Mouse (Mus musculus) right cerebral cortex, postnatal 10 days (tissue): ENCODE data around the gene Znrf2.
"Not testable (repeated sequence)": the region's sequence is repeated elsewhere in the genome, so short reads cannot be mapped to it uniquely, and the experiment has no call there.

Experiments
- DNase-seq, 2 experiments: peaks; one replicate each; pipeline ENCODE4 v3.0.0; 2021; ENCODE audit warnings: low spot score in 2 of 2

Znrf2 gene

DNA sequence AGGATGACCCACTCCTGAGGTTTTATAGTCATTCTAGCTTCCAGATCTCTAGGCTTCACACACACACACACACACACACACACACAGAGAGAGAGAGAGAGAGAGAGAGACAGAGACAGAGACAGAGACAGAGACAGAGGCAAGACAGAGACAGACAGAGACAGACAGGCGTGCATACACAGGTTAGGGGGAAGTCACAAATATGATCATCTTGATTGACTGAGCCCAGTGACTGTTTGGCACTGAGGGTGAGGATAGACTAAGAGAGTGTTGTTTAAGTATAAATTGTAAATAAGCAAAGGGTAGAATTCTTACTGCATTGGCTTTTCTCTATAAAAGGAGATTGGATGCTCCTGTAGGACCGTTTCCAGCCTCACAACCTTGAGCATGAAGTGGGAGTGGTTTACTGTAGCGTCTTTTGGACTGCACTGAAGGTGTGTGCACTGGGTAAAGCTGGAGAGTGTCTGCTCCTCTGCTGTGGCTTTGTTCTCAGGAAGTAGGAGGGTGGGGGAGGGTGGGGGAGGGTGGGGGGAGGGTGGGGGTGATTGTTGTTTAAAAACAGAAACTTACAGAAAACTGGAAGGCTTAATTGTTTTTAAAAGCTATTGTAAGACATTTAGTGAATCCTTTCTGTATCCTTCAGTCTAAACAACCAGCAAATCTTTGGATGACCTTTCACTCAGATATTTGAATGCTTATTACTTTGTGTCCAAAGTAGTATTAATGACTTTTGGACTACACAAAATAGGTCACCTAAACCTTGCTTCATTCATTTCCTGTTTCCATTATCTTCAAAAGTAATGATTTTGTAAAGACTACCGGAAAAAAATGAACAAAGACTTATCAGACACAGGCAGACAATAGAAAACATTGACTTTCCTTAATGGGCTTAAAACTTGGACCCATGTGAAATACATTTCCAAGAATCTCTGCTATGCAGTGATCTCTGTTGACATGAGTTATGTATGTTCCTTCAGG, 32.8 kb downstream of the Znrf2 start:
- no peak for DNase-seq

DNA sequence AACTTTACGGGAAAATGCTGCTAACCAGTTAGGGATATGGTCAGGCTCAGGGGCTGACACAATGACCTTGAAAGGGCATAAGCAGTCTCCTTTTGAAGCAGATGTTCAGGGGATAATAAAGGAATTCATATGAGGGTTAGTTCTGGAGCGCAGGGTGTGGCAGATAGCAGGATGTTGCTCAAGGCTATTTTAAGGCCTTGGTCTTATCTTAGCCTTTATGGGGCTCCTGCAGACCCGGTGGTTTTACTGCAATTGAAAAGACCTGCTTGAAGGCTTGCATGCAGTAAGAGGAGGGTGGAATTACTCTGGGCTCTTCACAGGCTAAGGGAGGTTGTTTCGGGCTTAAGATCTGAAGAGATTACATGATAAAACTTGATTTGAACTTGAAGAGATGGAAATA, 35.1 kb downstream of the Znrf2 start:
- DNase-seq, result no peak

DNA sequence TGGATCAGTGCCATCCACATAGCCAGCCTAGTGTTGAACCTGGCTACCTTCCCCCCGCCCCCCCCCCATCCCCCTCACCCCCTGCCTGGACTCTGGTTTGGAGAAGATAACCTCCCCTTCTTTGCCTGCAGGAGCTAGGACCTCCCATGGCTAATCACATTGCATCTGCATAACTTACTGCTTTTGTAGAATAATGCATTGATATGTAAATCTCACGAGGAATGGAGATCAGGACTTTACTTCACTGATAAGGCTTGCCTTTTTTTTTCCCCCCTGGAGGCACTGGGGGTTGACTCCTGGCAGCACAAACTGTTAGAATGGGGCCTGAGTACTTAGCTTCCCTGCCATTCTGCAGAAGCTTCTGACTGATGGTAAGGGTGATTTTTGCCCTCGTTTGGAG, 36.0 kb downstream of the Znrf2 start:
- DNase-seq, result no peak

DNA sequence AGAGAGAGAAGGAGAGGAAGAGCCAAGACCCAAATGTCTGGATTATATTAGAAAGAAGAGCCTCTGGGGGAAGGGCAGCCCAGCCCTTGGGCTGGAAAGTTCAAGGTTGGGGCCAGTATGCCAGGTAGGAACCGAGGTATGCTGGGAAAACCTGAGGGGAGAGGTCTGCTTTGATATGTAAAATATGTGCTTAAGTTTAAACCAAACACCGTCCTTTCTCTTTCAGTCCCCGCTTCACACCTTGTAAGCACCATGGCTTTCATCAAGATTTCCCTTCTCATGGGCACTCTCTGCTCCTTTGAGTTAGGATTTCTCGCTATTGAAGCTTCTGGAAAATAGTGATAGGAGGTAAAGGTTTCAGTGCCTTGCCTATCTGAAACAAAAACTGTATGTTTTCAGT, 38.1 kb downstream of the Znrf2 start:
- DNase-seq, result no peak

DNA sequence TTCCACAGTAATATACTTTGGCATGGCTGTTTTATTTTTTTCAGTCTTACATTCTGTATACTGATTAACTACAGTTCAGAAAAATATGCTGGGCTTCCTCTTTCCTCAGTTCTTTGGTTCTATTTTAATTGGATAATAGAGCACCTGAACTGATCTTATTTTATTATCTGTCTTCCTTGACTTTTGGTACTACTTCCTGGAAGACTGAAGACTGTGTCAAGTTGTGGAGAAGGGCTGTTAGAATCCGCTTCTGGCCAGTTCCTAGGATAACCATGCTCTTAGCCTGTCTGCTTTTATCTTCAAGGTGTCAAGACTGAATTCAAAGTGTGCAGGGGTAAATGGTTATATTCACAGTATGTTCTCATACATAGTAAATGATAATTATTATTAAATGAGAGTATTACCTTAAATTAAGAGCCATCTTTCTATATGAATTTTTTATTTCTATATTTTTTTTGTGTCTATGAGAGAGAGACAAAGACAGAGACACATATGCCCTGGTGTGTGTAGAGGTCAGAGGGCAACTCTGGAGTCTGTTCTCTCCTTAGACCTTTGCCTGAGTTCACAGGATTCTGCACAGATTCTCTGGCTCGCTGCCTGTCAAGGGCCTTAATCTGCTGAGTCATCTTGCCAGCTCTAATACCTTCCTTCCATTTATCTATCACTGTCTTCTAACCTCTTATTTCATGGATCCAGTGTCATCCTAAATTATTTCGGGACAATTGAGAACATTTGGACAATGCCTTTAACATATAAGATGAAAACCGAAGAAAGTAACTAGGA, 39.3 kb downstream of the Znrf2 start:
- DNase-seq, result no peak

- not testable (repeated sequence) for DNase-seq
Observed at GRCm38 (mm10) chr6:54859159-54859558, 42.4 kb downstream of the Znrf2 start.

DNA sequence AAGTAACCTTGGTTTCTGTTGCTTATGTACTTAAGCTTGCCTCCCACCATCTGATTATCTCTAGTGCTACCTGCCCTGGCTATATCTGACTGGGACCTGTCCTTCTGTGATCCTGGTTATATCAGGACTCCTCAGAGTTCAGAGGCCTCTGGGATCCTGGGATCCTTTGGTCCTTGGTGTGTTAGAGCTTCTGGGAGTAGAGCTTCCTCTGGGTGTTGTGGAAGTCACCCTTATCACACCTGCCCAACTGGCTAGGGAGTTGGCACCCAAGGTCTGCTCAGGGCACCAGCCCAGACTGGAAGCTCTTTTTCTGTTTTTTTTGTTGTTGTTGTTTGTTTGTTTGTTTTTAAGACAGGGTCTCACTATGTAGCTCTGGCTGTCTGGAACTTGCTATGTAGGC, 43.5 kb downstream of the Znrf2 start:
- no peak for DNase-seq

DNA sequence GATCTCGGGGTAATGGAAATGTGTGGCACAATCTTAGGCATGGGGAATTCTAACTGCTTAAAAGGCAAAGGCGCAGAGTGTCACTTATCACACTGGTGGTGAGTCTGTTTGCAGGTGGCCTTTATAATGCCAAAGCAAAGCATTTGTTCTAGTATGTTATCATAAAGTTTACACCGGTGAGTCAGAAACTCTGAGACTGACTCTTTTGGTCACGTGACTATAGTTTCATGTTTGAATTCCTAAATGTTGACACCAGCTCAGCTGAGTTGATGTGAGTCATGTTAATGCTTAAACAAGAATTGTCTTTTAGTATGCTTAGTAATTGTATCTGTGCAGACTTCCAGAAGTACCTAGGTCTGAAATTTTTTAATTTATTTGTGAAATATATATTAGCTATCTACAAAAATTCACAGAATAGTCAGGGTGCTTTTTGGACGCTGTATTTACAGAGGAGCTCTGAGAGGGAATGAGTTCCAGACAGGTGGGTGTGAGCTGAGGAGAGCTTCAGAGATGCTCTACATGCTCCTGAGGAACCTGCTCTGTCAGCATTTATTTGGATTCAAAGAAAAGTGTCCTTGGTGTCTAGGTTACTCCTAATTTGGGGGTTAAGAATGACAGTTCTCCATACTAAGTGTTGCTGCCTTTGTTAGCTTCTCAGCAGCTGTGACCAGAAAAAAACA, 50.2 kb downstream of the Znrf2 start:
- DNase-seq, result no peak

DNA sequence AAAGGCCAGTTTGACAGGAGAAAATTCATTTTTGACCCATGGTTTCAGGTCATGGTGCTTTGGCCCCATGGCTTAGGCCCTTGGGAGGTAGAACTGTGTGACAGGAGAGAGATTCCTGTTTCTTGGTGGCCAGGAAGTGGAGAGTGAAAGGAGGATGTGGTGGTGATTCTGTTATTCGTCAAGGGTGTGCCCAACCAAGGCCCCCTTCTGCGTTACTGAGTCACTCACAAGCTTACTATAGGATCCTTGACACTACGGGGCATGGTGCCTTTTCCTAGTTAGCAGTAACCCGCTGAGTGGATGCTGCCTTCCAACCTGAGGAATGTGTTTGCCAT, 50.7 kb downstream of the Znrf2 start:
- DNase-seq, result no peak

- no peak for DNase-seq
Observed at GRCm38 (mm10) chr6:54873029-54873428, 56.3 kb downstream of the Znrf2 start.

GRCm38 (mm10) chr6:54876782-54877181, 60.1 kb downstream of the Znrf2 start:
- DNase-seq, result no peak

GRCm38 (mm10) chr6:54877651-54878050, 60.9 kb downstream of the Znrf2 start:
- DNase-seq, result no peak

- no peak for DNase-seq
Observed at GRCm38 (mm10) chr6:54878546-54878945, 61.8 kb downstream of the Znrf2 start.

DNA sequence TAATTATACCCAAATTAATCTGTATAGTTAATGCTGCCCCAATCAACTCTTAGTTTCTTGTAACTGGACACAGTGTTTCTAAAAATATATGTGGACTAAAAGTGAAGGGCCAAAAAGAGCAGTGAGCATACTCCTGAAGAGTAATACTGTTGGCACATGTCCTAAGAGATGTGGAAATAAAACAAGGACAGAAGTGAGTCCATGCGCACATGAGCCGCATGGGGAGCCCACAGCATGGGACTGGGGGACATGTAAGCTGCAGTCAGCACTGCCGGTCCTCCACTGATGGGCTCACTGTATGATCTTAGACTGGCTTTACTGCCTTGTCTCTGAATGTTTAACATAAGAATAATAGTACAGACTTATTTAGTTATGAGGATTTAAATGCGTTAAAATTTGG, 63.4 kb downstream of the Znrf2 start:
- peak in 1 of 2 experiments; percentile 17 for DNase-seq

- no peak for DNase-seq
Observed at GRCm38 (mm10) chr6:54883424-54883823, 66.7 kb downstream of the Znrf2 start.

DNA sequence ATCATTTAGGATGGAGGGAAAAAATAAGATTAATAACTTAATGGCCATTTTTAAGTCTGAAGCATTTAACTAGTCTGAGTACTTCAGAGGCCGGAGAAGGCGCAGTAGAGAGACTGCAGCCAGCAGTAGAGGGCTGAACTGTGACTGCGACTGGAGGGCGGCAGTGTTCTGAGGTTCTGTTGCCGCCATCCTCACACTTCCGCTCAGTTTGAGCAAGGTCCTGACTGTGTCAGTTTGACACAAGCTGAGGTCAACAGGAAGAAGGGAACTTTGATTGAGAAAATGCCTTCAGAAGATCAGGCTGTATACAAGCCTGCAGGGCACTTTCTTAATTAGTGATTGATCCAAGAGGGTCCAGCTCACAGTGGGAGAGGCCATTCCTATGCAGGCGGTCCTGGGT, 69.5 kb downstream of the Znrf2 start:
- DNase-seq, result peak in 1 of 2 experiments; percentile 17

DNA sequence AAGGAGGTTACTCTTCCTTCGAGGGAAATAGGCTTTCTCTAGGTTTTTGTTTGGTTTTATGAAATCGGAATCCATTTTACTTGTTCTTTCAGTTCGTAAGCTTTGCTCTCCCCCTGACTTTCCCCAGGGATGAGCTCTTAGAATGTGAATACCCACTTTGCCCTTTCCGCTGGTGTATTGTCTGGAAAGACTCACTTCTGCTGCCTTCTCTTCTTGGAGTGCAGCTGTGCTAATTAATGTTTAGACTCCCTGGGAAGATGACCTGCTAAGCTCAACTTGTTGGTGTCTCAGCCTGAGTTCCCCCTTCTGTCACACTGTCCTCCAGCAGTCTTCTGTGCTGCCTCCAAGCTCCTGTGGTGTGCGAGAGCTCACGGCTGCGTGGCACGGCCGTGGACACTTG, 73.5 kb downstream of the Znrf2 start:
- DNase-seq, result no peak

DNA sequence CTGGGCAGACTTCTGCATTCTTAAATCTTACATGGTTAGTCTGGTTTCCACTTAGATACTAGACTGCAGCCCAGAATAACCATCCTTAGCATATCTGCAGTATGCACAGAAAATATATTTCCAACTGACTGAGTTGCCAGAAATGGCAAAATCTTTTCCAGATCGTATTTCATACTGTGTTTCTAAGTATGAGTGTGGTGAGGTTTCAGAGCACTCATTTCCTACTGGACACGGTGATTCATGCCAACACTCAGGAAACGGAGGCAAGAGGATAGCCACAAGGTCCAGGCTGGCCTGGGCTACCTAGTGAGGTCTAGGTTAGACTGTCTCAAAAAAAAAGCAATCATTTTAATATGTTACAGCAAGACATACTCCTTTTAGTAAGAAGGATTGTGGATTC, 74.7 kb downstream of the Znrf2 start:
- DNase-seq, result peak in 1 of 2 experiments; percentile 19

DNA sequence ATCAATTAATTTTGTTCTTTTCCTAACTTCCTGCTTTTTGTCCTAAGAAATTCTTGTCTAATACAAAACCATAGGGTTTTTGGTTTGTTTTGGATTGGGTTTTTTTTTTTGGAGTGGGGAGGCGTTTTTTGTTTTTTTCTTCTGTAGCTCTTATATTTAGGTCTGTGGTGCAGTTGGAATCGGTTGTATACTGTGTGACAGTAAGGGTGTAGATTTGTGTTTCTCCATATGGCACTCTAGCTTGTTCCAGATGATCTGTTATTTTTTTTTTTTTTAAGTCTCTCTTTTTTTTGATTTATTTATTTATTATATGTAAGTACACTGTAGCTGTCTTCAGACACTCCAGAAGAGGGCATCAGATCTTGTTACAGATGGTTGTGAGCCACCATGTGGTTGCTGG, 83.5 kb downstream of the Znrf2 start:
- DNase-seq, result no peak

DNA sequence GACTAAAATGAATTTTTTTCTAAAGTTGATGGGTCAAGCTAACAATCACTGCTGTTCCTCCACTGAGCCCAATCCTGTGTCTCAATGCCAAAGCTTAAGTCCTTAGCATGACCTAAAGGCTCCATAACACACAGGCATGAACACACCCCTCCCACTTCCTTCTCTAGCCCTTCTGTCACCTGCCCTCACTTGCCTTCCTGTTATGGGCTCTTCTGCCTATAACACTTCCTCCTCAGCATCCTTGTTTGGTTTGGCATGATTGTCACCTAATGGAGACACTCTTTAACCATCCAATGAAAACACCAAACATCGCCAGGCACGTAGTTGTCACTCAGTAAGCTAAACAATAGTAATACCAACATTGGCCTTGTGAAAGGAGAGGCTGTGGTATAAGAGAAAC, 85.8 kb downstream of the Znrf2 start:
- no peak for DNase-seq

DNA sequence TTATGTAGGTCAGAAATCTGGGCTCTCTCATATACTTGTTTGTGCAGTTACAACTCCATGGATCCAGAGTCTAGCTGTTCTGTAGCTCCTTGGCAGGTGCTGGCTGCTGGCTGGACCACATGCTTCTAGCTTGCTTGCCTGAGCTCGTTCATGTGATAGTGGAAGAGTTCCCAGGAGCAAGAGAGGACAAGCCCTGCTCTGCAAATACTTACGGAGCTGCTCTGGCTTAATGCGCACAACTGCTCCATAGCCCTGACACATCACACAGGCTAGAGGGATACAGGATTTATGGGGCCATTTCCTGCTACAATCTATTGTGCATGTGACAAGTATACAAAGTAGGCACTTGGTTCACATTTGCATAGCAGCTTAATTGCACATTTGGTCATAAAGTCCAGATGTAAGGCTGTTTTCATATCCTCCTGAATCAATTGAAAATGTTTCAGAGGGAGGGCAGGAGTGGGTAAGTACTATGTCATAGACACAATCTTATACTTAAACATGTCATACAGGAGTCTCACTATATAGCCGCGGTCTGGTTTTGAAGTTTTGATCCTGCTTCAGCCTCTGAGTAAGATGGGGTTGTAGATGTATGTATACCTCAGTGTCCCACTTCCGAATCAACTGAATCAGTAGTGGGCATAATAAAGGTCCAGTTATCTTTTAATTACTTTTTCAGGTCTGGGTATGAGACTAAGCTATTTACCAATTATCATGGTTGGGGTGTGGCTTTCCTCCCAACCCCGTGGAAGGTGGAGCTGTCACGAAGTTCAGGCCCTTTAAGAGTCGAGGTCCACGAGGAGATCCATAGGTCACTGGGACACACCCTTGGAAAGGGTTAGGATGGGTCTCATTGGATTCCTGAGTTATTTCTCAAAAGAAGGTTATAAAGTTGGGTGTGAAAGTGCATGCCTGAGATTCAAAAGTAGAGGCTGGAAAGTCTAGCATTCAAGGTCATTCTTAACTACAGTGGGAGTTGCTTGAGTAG, 89.6 kb downstream of the Znrf2 start:
- no peak for DNase-seq
